In the genomic region with DNA sequence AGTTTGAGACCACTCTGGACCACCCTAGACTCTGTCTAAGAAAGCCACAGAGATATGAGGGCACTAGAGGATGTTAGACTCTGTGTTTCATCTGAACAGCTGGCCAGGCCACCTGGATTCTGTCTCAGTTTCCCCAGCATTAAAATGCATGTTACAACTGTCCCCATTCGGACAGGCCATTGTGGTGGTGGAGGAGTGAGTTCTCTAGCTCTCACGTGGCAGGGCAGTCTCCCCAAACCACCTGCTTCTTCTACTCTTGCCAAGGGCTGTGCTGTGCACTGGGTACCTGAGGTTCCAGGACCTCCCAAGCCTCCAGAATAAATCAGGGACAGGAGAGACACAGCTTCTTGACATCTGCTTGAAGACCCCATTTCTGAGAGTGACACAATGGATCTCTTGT, we compare ENCODE assay signal across 33 mouse cellular contexts. TPM values are rescaled to one million over a fixed set of nuclear protein-coding genes. Genes with fewer than 3 reads are reported as not detected.
"Had no signal": no experiment of that assay in that cellular context is flagged by ENCODE, and none has a peak within 500 bp of the region (broad histone marks: within the 10 kb centered on the region; RNA-seq: fewer than 3 reads in every experiment).

No protein-coding gene starts in this region.

- H3K36me3 ChIP-seq: limb, embryonic 10.5 days; limb, embryonic 12.5 days; limb, embryonic 13.5 days; limb, embryonic 15.5 days; liver, embryonic 12.5 days; liver, embryonic 13.5 days; liver, embryonic 15.5 days; lung, embryonic 15.5 days; midbrain, embryonic 10.5 days; midbrain, embryonic 12.5 days; midbrain, embryonic 13.5 days; midbrain, embryonic 15.5 days had no signal

- H3K27ac ChIP-seq: left cerebral cortex, adult 2 months; limb, embryonic 10.5 days; limb, embryonic 12.5 days; limb, embryonic 13.5 days; limb, embryonic 15.5 days; liver, embryonic 12.5 days; liver, embryonic 13.5 days; liver, embryonic 14.5 days; liver, embryonic 15.5 days; lung, embryonic 15.5 days; macrophage; midbrain, embryonic 12.5 days; midbrain, embryonic 13.5 days; midbrain, embryonic 15.5 days had no signal

- H3K4me1 ChIP-seq: liver, embryonic 12.5 days had no signal

- H3K4me2 ChIP-seq: limb, embryonic 15.5 days; liver, embryonic 11.5 days; liver, embryonic 12.5 days; liver, embryonic 13.5 days; liver, embryonic 15.5 days; lung, embryonic 14.5 days; lung, embryonic 15.5 days had no signal

- H3K4me3 ChIP-seq: limb, embryonic 10.5 days; limb, embryonic 13.5 days; limb, embryonic 15.5 days; liver, embryonic 12.5 days; liver, embryonic 13.5 days; liver, embryonic 15.5 days; lung, embryonic 15.5 days; myocyte had no signal

- DNase-seq: left cerebral cortex, postnatal 4 days; liver; liver, embryonic 13.5 days; liver, postnatal 0 days; lung, adult 18-20 months; lung, adult 2 months; lung, embryonic 14.5 days; lung, postnatal 10 days; lung, postnatal 14 days; lung, postnatal 36 days; lung, postnatal 4 days had no signal

- ATAC-seq: liver, embryonic 12.5 days; liver, postnatal 0 days; lung, postnatal 0 days had no signal

- H3K9ac ChIP-seq: limb, embryonic 15.5 days; liver, embryonic 12.5 days; liver, embryonic 13.5 days; liver, embryonic 14.5 days; liver, embryonic 15.5 days; liver, postnatal 0 days; lung, embryonic 14.5 days; lung, embryonic 15.5 days had no signal

- H3K9me3 ChIP-seq: limb, embryonic 10.5 days; limb, embryonic 12.5 days; limb, embryonic 13.5 days; limb, embryonic 15.5 days; liver, embryonic 12.5 days; liver, embryonic 13.5 days; liver, embryonic 15.5 days; lung, embryonic 15.5 days; midbrain, embryonic 10.5 days; midbrain, embryonic 12.5 days; midbrain, embryonic 13.5 days; midbrain, embryonic 15.5 days had no signal

RNA-seq across cellular contexts. Expression of gene Tnfaip8l1, which starts 12.4 kb away (rescaled TPM):
- total RNA-seq: monocyte, adult 5-6 weeks had no signal

RNA-seq across cellular contexts. Expression of gene Lrg1, which starts 28.1 kb away (rescaled TPM):
- total RNA-seq: left cerebral cortex, postnatal 4 days; monocyte, adult 5-6 weeks had no signal
- polyA plus RNA-seq: limb, embryonic 12.5 days; midbrain, embryonic 10.5 days; midbrain, embryonic 11.5 days; neural tube, embryonic 11.5 days had no signal

RNA-seq across cellular contexts. Expression of gene Plin5, which starts 32.5 kb away (rescaled TPM):
- total RNA-seq: megakaryocyte progenitor cell, adult 5-6 weeks; megakaryocyte-erythroid progenitor cell, adult 5-6 weeks; monocyte, adult 5-6 weeks had no signal
- polyA plus RNA-seq: limb, embryonic 13.5 days; macrophage had no signal
